In genomic region chr9:67304992-67305391, GRCm38 (mm10) we compare ENCODE assay signal across 28 mouse cellular contexts.
"Had no signal": no experiment of that assay in that cellular context is flagged by ENCODE, and none has a peak within 500 bp of the region (broad histone marks: within the 10 kb centered on the region; RNA-seq: fewer than 3 reads in every experiment).

No protein-coding gene starts in this region.

- ATAC-seq: forebrain, embryonic 13.5 days; forebrain, embryonic 14.5 days; forebrain, embryonic 15.5 days; forebrain, embryonic 16.5 days; forebrain, postnatal 0 days had no signal

- H3K9ac ChIP-seq: embryonic facial prominence, embryonic 12.5 days; embryonic facial prominence, embryonic 13.5 days; embryonic facial prominence, embryonic 15.5 days; forebrain, embryonic 12.5 days; forebrain, embryonic 13.5 days; forebrain, embryonic 15.5 days; forebrain, postnatal 0 days had no signal

- DNase-seq: cerebellum, adult 8-10 months; cerebellum, adult 9-10 months; cerebellum, adult 9-11 months; cerebellum, postnatal 10 days; cerebellum, postnatal 14 days; cerebellum, postnatal 25 days; cerebellum, postnatal 36 days; embryo, embryonic 11 days; forebrain, postnatal 0 days; gastrocnemius, adult 2 months; gastrocnemius, postnatal 10 days; gastrocnemius, postnatal 14 days; gastrocnemius, postnatal 25 days; gastrocnemius, postnatal 36 days; heart, adult 11 months; heart, adult 18-20 months; heart, adult 2 months had no signal

- H3K4me1 ChIP-seq: embryonic facial prominence, embryonic 12.5 days; forebrain, embryonic 10.5 days; forebrain, embryonic 12.5 days; heart, embryonic 10.5 days had no signal

- H3K27me3 ChIP-seq: embryonic facial prominence, embryonic 12.5 days; embryonic facial prominence, embryonic 13.5 days; embryonic facial prominence, embryonic 15.5 days; forebrain, embryonic 12.5 days; forebrain, embryonic 13.5 days; forebrain, embryonic 15.5 days had no signal

- H3K4me2 ChIP-seq: embryonic facial prominence, embryonic 12.5 days; embryonic facial prominence, embryonic 13.5 days; embryonic facial prominence, embryonic 15.5 days; forebrain, embryonic 12.5 days; forebrain, embryonic 13.5 days; forebrain, embryonic 15.5 days had no signal

- H3K9me3 ChIP-seq: embryonic facial prominence, embryonic 12.5 days; embryonic facial prominence, embryonic 13.5 days; embryonic facial prominence, embryonic 15.5 days; forebrain, embryonic 10.5 days; forebrain, embryonic 12.5 days; forebrain, embryonic 13.5 days; forebrain, embryonic 15.5 days; heart, embryonic 10.5 days had no signal

- H3K36me3 ChIP-seq: forebrain, embryonic 12.5 days; forebrain, embryonic 15.5 days had no signal

- H3K4me3 ChIP-seq: embryonic facial prominence, embryonic 12.5 days; embryonic facial prominence, embryonic 13.5 days; embryonic facial prominence, embryonic 15.5 days; erythroblast, embryonic 14.5 days; forebrain, embryonic 10.5 days; forebrain, embryonic 12.5 days; forebrain, embryonic 13.5 days; forebrain, embryonic 15.5 days; gastrocnemius, adult 2 months; heart, adult 2 months; heart, embryonic 10.5 days had no signal

- H3K27ac ChIP-seq: embryonic facial prominence, embryonic 12.5 days; embryonic facial prominence, embryonic 13.5 days; embryonic facial prominence, embryonic 15.5 days; forebrain, embryonic 10.5 days; forebrain, embryonic 12.5 days; forebrain, embryonic 13.5 days; forebrain, embryonic 15.5 days; gastrocnemius, adult 2 months; heart, adult 2 months; heart, embryonic 10.5 days had no signal
